Mouse (Mus musculus) embryonic fibroblast, embryonic 13.5 days (primary cell): ENCODE measurements at regions not wholly inside any gene's neighbourhood (a gene's known extent, or its start where the extent isn't known, plus 50 kb on each side); places are given as distances from the start of the nearest gene placed in this dataset.

ENCODE experiments used
- CTCF ChIP-seq: IDR thresholded peaks from 2 replicates; pipeline ENCODE4 v1.5.1; 2011; ENCODE audit warnings: mild to moderate bottlenecking, control low read depth, low read length, moderate library complexity, borderline replicate concordance; ENCODE audit not compliant: insufficient read depth
- POLR2A ChIP-seq: IDR thresholded peaks from 2 replicates; pipeline ENCODE4 v1.6.1; 2011; ENCODE audit warnings: low read depth, mild to moderate bottlenecking, control low read depth, low read length, moderate library complexity

DNA sequence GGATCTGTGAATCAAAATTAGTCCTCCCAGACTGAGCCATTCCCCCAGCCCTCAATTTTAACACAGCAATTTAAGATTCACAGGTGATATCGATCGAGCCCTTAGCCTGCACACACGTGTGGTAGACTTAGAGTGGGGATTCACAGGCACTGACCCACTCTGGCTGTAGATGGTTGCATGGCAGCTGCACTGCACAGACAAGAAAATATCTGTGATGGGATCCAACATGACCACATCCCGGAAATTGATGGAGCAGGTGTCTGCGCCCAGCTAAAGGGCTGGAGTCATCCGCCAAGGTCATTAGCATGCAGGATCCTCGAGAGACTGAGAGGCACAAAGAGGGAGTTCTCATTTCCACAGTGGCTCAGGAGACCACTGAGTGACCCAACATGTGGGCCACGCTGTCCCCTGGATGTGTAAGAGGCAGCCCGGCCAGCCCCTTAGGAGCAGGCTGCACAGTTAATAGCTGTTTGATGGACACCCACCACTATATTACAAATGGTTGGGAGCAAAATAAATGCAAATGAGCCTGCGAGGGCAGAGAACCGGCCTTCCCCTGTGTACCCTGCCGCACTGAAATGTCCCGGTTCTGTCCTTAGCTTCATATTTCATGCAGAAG is 221.4 kb upstream of the Kazn start:
- TF ChIP-seq CTCF (no peak), POLR2A (no peak)
